Mouse (Mus musculus): ENCODE results near the gene Plk5.

Gene Plk5

DNA sequence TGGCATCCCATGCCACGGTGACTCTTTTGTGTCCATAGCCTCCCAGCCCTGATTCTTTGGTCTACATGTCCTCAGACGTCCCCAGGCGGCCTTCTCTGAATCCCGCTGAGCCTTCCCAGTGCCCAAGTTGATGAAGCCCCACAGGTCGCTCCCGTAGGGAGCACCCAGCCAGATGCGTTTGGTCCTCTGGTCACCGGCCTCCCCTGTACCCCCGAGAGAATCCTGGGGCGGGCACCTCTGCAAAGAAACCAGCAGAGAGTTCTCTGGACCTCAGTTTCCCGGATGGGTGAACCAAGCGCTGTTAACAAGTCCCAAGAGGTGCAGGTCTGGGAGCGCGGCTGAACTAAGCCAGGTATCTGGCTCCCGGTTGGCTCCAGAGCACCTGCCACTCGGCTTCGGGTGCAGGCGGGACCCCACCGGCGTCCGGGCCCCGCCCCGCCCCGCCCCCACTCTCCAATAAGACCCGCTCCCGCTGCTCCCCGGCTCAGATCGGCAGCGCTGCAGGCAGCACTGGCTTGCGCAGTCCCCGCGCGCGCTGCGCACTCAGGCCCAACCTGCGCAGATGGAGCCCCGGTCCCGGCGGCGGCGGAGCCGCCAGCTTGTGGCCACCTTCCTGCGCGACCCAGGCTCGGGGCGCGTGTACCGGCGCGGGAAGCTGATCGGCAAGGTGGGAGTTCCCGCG lies at the start of gene Plk5:
Gene Plk5, plus strand, starts transcription at position 459 of the 682 bp plus-strand sequence.
- no peak for DNase-seq

DNA sequence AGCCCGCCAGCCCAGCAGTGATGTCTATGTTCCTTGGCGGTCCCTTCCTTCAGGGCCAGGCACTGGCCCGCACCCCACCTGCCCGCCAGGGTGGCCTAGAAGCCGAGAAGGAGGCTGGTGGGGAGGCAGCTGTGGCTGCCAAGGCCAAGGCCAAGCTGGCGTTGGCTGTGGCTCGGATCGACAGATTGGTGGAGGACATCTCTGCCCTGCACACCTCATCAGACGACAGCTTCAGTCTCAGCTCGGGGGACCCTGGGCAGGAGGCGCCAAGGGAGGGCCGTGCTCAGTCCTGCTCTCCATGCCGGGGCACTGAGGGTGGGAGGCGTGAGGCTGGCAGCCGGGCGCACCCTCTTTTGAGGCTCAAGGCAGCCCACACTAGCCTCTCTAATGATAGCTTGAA lies 44.7 kb upstream of the Plk5 start:
- DNase-seq: no peak

DNA sequence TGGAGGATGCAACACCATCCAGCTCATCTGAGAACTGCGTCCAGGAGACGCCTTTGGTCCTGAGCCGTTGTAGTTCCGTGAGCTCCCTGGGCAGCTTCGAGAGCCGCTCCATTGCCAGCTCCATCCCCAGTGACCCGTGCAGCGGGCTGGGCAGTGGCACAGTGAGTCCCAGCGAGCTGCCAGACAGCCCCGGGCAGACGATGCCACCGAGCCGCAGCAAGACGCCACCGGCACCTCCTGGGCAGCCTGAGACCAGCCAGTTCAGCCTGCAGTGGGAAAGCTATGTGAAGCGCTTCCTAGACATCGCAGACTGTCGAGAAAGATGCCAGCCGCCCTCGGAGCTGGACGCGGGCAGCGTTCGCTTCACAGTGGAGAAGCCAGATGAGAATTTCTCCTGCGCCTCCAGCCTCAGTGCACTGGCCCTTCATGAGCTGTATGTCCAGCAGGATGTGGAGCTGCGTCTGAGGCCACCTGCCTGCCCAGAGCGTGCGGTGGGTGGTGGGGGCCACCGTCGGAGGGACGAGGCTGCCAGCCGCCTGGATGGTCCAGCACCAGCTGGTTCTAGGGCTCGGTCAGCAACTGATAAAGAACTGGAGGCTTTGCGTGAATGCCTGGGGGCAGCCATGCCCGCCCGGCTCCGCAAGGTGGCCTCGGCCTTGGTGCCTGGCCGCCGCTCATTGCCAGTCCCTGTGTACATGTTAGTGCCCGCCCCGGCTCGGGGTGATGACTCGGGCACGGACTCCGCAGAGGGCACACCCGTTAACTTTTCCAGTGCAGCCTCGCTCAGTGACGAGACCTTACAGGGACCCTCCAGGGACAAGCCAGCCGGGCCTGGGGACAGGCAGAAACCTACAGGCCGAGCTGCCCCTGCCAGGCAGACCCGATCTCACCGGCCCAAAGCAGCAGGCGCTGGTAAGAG lies 43.4 kb upstream of the Plk5 start:
- DNase-seq: no peak

DNA sequence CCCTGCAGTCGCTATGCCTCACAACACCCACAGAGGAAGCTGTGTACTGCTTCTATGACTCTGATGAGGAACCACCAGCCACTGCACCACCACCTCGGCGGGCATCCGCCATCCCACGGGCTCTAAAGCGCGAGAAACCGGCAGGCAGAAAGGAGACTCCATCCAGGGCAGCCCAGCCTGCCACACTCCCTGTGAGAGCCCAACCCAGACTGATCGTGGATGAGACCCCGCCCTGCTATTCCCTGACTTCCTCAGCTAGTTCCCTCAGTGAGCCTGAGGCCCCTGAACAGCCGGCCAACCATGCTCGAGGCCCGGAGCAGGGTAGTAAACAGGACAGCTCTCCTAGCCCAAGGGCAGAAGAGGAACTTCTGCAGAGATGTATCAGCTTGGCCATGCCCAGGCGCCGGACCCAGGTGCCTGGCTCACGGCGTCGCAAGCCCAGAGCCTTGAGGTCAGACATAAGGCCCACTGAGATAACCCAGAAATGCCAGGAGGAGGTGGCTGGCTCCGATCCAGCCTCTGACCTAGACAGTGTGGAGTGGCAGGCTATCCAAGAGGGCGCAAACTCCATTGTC lies 42.5 kb upstream of the Plk5 start:
- DNase-seq: no peak

DNA sequence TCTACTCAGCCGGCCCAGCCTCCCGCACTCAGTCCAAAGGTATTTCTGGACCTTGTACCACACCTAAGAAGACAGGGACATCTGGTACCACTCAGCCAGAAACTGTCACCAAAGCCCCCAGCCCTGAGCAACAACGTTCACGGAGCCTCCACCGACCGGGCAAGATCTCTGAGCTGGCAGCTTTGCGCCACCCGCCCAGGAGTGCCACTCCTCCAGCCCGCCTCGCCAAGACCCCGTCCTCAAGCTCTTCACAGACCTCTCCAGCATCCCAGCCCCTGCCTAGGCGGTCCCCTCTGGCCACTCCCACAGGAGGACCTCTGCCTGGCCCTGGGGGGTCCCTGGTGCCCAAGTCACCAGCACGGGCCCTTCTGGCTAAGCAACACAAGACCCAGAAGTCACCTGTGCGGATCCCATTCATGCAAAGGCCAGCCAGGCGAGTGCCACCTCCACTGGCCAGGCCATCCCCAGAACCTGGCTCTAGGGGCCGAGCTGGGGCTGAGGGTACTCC lies 41.7 kb upstream of the Plk5 start:
- no peak for DNase-seq

DNA sequence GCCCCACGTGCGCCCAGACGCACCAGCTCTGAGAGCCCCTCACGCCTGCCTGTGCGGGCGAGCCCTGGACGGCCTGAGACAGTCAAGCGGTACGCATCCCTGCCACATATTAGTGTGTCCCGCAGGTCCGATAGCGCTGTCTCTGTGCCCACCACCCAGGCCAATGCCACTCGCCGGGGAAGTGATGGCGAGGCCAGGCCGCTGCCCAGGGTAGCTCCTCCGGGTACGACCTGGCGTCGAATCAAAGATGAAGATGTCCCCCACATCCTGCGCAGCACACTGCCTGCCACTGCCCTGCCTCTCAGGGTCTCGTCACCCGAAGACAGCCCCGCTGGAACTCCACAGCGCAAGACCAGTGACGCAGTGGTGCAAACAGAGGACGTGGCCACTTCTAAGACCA lies 40.9 kb upstream of the Plk5 start:
- no peak for DNase-seq

DNA sequence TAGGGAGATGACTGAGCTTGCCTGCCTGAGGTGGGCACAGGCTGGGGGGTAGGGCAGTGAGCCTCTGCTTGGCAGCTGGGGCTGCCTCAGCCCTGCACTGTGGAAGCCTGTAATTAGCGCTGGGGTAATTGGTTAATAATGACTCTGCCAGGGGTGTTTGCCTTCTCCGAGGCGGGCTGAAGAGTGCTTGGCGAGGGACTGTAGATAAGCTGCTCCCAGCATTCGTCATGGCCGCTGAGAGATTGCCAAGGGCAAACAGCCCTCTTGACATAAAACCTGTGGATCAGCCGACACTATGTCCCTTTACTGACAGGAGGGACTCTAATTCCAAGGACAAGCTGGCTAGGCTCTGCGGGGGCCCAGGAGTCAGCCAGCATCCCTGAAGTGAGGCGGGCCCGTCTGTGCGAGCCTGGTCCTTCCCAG lies 39.9 kb upstream of the Plk5 start:
- DNase-seq: no peak

DNA sequence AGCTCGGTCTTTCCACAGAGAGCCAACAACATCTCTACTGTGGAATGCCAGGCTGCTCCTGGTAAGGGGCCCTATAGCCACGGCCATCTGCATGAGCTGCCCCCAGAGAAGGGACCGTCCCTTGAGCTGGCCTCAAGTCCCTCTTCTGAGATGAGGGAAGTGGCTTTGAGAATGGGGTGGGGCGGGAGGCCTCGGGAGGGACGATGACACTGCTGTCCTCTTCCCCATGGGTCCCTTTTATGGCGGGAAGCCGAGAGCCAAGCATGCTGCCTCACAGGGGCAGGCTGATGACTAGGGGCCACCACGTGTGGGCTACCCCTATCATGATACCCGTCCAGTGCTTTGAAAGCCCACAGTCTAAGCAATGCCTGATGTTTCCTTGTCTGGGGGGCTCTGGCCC lies 39.2 kb upstream of the Plk5 start:
- DNase-seq: no peak

DNA sequence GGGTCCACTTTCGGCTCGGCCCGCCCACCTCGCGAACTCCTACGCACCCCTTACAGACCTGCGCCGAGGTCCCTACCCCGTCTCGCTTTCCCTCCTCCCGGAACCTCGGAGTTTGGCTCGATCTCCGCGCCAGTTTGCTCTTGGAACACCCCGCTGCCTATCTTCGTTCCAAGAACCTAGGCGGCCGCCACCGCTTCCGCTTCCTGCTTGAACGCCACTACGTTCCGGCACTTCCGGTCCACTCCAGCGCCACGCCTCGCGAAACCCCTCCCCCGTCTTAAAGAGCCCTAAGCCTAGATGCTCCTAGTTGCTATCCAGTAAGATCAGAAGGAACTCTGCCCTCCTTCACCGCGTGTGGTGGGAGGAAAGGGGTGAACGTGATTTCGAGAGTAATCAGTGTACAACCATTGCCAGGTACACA lies 35.9 kb upstream of the Plk5 start, which contains the start of gene 2310011J03Rik:
Gene 2310011J03Rik, minus strand, starts transcription at position 198 of the 421 bp plus-strand sequence.
- peak; percentile 95 for DNase-seq

DNA sequence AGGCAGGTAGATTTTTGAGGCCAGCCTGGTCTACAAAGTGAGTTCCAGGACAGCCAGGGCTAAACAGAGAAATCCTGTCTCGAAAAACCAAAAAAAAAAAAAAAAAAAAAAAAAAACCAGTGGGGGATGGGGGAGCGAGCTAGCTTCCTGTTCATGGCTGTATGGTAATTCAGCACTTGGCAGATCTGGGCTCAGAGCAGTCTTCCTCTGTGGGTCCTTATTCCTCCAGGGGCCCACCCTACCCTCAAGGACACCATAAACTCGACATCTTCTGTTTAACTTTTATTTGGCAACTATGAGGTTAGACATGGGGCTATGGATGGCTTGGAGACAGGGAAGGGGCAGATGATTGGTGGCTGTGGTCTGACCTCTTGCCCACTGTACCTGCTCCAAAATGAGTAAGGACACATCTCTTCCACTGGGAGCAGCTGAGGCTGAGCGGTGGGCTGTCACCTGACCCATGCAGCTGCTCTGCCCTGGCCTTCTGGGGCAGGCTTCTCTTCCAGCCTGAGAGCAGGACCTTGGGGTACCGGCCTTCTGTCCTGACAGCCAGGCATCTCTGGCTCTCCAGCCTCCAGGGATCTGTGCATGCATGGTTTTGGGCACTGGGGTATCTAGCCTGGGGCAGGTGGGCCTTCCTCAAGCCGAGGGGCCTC lies 35.1 kb upstream of the Plk5 start:
- DNase-seq: no peak

DNA sequence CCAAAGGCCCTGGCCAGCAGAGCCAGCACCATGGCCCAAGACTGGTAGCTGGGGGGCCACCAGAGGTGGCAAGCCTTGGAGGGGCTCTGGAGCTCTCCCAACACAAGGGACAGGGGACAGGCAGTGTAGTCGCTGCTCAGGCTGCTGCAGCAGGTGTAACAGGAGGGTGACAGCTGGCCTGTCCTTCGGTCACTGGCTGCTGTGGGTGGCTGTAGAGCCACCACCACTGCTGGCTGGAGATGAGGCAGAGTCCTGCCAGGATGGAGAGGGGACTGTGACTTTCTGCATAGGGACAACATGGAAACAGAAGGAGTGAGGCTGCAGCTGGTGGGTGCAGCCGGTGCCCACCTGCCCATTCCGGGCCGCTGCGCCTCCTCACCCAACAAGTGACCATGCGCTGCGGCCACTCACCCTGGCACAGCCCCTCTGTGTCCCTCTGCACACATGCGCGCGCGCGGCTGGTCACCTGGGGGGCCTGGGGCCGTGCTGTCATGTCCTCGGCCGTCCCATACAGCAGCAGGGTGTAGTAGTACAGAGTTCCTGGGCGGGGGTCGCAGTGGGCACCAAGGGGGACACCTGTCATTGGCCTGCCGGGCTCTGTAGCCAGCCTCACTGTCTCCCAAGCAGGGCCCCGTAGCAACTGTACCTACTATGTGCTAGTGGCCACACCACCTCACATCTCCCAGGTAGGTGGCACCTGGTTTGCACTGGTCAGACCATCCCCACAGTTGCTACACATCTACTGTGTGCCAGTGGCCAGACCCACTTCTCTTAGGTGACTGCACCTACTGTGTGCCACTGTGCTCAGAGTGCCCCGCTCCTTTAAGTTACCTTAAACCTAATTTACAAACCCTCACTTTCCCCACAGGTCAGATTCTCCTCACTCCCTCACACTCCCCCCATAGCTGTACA lies 34.3 kb upstream of the Plk5 start:
- no peak for DNase-seq

DNA sequence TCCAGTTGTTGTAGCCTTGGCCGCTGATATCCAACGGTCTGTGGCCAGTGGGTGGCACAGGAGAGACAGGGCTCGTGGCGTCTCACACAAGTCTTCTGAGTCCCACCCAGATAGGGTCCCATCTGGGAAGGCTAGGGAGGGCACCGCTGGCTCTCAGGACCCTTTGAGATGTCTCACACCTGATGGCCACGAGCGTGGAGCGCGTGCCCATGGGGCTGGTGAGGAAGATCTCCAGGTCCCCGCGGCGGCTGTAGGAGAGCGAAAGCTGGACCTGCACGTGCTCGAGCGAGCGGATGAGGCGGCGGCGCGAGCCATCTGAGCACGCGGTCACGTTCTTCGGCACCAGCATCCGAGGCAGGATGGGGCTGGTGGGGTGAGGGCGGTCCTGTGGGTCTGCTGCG lies 33.4 kb upstream of the Plk5 start:
- DNase-seq: no peak

DNA sequence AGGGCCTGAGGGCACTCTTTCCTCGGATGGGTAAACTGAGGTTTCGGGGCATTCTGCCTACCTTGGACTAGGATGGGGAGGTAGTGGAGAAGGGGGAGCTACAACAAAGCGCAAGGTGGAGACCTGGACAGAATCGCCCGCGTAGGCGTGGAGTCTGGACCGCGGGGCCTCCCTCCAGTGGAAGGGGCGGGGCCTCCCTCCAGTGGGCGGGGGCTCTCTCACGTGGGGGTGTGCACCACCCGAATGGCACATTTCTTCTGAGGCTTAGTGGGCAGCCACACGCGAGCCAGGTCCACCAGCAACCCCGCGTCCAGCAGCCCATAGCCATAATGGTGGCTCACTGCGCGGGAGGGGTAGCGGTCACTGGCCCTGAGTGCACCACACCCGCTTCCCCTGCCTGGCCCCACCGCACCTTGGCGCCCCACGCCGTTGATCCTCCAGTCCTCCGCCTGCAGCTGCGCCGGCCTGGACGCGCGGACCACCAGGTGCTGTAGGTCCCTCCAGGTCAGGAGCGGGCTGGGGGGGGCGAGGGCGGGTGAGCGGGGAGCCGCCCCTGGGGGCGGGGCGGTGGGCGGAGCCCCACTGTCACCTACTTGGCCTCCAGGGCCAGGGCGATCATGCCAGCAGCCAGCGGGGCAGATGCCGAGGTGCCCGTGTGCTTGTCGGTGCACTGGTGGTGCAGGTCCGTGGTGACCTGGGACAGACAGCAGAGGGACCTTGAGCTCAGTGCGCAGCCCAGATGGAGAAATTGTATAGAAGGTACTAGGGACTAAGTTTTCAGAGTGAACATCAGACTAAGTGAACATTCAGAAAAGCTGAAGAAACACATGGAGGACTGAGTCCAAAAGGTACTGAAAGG lies 32.8 kb upstream of the Plk5 start:
- DNase-seq: peak; percentile 80

DNA sequence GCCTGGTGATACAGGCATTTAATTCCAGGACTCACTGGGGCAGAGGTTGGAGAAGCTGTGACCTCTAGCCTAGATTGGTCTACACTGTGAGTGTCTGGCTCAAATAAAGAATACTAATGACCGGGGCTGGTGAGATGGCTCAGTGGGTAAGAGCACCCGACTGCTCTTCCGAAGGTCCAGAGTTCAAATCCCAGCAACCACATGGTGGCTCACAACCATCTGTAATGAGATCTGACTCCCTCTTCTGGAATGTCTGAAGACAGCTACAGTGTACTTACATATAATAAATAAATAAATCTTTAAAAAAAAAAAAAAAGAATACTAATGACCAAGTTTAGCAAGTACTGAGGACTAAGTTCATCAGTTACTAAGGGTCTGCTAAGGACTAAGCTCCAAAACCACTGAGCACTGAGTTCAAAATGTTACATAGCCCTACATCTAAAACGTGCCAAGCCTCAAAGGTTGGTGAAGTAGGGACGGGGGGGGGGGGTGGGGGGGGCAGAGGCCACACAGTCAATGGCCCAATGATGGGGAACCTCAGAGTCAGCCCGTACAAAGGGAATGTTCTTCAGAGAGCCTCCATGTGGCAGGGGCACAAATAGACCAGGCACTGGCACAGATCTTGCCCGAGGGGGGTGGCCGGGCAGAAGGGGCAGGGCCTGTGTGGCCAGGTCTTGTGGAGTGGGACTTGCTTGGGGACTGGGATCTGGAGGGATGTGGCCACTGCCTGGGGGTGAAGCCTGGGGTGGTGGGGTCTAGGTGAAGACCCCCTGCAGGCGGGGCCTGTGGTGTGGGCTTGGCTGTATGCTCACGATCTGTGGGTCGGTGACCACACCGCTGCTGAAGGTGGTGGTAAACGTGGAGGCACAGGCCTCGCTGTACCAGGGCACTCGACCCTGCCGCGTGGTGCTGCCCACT lies 31.9 kb upstream of the Plk5 start:
- no peak for DNase-seq

DNA sequence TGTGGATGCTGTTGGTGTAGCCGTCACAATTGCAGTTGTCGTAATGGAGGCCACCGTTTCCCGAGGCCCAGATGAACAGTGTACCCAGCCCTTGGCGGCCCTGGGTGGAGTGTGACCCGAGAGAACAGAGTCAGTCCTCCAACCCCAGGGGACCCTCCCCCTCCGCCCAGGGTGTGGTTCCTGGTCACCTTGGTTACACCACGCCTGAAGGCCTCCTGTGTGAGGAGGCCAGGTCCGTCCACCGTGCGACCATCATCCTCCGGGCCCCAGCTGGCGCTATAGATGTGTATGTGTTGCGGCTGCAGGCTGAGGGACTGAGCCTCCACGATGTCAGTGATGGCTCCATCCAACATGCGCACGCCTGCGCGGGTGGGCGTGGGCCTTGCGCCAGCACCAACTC lies 31.2 kb upstream of the Plk5 start:
- no peak for DNase-seq

DNA sequence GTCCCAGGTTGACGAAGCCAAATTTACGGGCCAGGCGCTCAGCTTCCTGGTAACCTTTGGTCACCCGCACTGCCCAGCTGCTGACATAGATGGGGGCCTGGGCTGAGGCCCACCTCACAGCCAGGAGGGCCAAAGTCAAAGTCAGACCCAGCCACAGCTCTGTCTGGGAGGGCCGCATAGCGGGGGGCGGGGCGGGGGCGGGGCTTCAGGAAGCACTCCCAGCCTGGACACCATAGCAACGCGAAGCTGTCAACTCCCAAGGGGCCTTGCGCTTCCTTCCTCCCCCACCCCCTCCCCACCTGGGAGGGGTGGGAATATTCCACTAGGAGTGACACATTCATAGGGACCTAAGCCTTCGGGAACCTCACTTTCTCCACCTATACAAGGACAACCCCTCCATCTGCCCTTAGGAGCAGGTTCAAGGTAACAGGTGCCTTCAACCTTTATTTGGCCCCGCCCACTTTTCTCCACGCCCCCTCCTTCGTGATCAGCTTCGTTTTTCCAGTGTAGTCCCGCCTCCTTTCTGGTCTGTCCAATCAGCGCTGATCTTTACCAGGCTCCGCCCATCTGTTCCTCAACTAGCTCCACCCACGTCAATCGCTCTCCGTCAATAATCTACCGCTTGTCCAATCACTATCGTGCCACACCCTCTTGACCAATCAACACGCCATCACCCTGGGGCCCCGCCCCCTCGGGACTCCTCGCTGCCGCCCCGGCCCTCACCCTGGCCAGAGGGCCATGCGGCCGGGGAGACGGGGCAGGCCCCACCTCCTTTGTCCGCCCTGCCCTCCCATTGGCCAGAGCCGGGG lies 26.8 kb upstream of the Plk5 start, which contains the start of the genes Pcsk4 and Reep6:
Gene Pcsk4, minus strand, starts transcription at position 226 of the 809 bp plus-strand sequence.
Gene Reep6, plus strand, starts transcription at position 681 of the 809 bp plus-strand sequence.
- DNase-seq: peak; percentile 94

DNA sequence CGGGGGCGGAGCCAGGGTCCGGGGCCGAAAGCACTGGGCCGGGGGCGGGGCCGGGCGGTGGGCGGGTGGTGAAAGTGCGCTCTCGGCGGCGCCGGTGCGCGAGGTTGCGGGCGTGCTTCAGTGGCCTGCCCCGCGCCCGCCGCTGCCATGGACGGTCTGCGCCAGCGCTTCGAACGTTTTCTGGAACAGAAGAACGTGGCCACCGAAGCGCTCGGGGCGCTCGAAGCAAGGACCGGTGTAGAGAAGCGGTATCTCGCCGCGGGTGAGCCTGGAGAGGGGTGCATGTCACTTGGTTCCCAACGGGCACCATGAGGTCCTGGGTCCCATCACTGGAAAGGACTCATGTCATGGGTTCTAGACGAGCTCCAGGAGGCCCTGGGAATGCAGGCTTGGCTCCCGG lies 26.2 kb upstream of the Plk5 start:
- DNase-seq: no peak

DNA sequence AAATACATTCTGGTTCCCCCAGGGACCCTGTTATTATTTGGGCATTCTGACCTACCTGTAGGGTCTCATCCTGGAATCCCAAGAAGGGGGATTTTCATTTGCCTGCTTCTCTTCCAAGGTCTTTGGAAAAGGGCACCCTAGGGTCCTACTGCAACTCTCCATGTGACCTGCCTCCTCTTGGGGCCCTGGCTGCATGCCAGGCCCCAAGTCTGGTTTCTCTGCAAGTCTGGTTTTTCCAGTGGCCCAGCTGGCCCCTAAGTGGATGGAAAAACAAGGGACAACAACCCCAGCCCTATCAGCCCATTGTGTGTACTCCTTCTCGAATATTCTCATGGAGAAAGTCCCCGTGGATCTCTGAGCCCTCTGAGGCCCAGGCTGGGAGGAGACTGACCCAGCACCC lies 25.4 kb upstream of the Plk5 start:
- DNase-seq: no peak

Measured in lung, postnatal 14 days (tissue).